Mouse (Mus musculus): ENCODE results near the gene Asxl1. TPM values are rescaled to one million over a fixed set of nuclear protein-coding genes. Genes with fewer than 3 reads are reported as not detected.
A peak's percentile ranks its signal among the peaks of the same experiment; 100 is the strongest.

Asxl1 gene
- polyA plus RNA-seq, 1 experiment: 6.2 TPM

DNA sequence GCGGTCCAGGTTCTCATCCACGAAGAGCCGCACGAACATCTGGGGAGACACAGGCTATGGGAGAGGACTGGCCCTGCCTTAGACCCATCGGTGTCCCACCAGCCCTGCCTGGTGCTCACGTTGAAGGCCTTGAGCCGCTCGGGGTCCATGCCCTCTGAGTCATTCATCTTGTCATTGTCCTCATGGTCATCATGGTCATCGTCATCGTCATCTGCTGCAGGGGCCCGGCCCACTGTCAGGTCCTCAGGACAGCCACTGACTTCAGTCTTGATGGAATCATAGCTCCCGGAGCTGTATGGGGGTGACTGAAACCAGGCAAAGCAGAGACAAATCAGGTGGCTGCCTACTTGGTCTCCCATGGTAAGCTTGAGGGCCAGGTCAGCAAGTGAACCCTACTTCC, 72.2 kb downstream of the Asxl1 start:
- Histone ChIP-seq H3K27ac (replicated peaks; ENCODE audit: low read depth, low read length) (no peak overlapping the region), H3K4me1 (ENCODE audit: control insufficient read depth, insufficient read depth, insufficient read length, low read length) (no peaks in the 10 kb centered on the region), H3K4me3 (ENCODE audit: insufficient read depth, low read depth, low read length) (no peak overlapping the region)

GRCm38 (mm10) chr2:153418381-153418780, 72.8 kb downstream of the Asxl1 start:
- H3K4me3 ChIP-seq (ENCODE audit: insufficient read depth, low read depth, low read length): no peak overlapping the region
- H3K27ac ChIP-seq (replicated peaks; ENCODE audit: low read depth, low read length): no peak overlapping the region
- H3K4me1 ChIP-seq (ENCODE audit: control insufficient read depth, insufficient read depth, insufficient read length, low read length): no peaks in the 10 kb centered on the region

DNA sequence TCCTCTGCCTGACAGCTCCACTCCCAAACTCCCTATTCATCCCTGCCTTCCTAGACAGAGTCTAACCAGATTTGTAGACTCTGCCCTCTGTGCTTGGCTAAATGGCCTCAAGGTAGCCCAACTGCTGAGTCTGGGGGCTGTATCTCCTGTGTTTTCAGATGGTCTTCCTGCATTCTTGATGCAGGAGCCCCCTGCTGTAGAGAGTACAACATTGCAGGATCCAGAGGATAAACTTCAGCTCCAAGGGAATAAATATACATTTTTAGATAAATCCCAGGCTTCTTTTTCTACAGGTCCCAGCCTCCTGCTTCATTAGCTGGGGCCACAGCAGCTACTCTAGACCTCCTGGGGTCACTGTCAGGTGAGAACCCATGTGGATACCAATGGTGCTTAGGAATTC, 75.6 kb downstream of the Asxl1 start:
- Histone ChIP-seq H3K4me3 (ENCODE audit: insufficient read depth, low read depth, low read length) (no peak overlapping the region), H3K4me1 (ENCODE audit: control insufficient read depth, insufficient read depth, insufficient read length, low read length) (peaks cover 12% of the 10 kb centered on the region), H3K27ac (replicated peaks; ENCODE audit: low read depth, low read length) (no peak overlapping the region)

GRCm38 (mm10) chr2:153422051-153422450, 76.4 kb downstream of the Asxl1 start:
- Histone ChIP-seq H3K4me1 (ENCODE audit: control insufficient read depth, insufficient read depth, insufficient read length, low read length) (peaks cover 12% of the 10 kb centered on the region), H3K27ac (replicated peaks; ENCODE audit: low read depth, low read length) (no peak overlapping the region)

DNA sequence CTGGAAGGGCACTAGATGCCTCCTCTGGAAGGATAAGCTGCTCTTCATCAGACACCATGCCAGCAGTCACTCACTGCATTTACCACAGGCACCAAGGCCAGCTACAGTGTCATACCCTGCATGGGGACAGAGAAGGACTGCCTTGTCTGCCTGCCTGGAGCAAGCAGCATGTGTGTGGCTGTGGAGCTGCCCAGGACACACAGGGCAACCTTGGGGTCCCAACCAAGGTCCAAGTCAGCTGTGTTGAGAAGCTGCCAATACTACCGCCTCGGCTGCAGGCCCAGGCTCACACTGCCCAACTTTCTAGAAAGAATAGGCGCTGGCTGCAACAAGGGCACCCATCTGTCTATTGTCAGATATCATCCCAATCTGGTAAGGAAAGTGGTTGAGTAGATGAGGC, 77.5 kb downstream of the Asxl1 start:
- Histone ChIP-seq H3K27ac (replicated peaks; ENCODE audit: low read depth, low read length) (no peak overlapping the region), H3K4me3 (ENCODE audit: insufficient read depth, low read depth, low read length) (no peak overlapping the region), H3K4me1 (ENCODE audit: control insufficient read depth, insufficient read depth, insufficient read length, low read length) (peaks cover 12% of the 10 kb centered on the region)

More at GRCm38 (mm10) chr2:153422051-153422450, 76.4 kb downstream of the Asxl1 start:
- no peak overlapping the region for H3K4me3 ChIP-seq (ENCODE audit: insufficient read depth, low read depth, low read length)

GRCm38 (mm10) chr2:153424557-153424956, 78.9 kb downstream of the Asxl1 start:
- H3K27ac ChIP-seq (replicated peaks; ENCODE audit: low read depth, low read length): no peak overlapping the region
- H3K4me3 ChIP-seq (ENCODE audit: insufficient read depth, low read depth, low read length): no peak overlapping the region
- H3K4me1 ChIP-seq (ENCODE audit: control insufficient read depth, insufficient read depth, insufficient read length, low read length): peaks cover 12% of the 10 kb centered on the region

GRCm38 (mm10) chr2:153425124-153425844, 79.7 kb downstream of the Asxl1 start:
- peaks cover 12% of the 10 kb centered on the region for H3K4me1 ChIP-seq (ENCODE audit: control insufficient read depth, insufficient read depth, insufficient read length, low read length)
- H3K27ac ChIP-seq (replicated peaks; ENCODE audit: low read depth, low read length): no peak overlapping the region
- no peak overlapping the region for H3K4me3 ChIP-seq (ENCODE audit: insufficient read depth, low read depth, low read length)

- H3K4me1 ChIP-seq (ENCODE audit: control insufficient read depth, insufficient read depth, insufficient read length, low read length): peaks cover 12% of the 10 kb centered on the region
- no peak overlapping the region for H3K4me3 ChIP-seq (ENCODE audit: insufficient read depth, low read depth, low read length)
- H3K27ac ChIP-seq (replicated peaks; ENCODE audit: low read depth, low read length): no peak overlapping the region
These were observed 80.5 kb downstream of the Asxl1 start for GRCm38 (mm10) chr2:153425998-153426670.

GRCm38 (mm10) chr2:153426931-153427330, 81.3 kb downstream of the Asxl1 start:
- H3K27ac ChIP-seq (replicated peaks; ENCODE audit: low read depth, low read length): no peak overlapping the region
- peaks cover 13% of the 10 kb centered on the region for H3K4me1 ChIP-seq (ENCODE audit: control insufficient read depth, insufficient read depth, insufficient read length, low read length)
- H3K4me3 ChIP-seq (ENCODE audit: insufficient read depth, low read depth, low read length): no peak overlapping the region

DNA sequence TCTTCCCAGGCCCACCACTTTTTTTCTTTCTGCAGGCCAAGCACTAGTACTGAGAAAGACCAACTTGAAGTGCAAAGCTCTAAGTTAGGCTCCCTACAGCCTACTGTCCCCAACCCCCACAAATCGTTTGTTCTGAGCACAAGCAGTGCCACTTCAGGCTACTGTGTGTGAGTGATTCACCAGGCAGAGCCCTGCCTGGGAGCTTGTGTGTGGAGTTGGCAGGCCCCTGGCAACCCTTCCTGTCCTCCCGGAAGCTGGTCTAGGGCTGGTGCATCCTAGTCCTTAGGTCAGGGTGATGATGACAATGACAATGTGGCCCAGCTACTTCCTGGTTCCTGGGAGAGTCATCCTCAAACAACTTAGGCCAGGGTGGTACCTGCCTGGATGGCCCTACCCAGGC, 82.9 kb downstream of the Asxl1 start:
- H3K4me1 ChIP-seq (ENCODE audit: control insufficient read depth, insufficient read depth, insufficient read length, low read length): peaks cover 26% of the 10 kb centered on the region
- H3K4me3 ChIP-seq (ENCODE audit: insufficient read depth, low read depth, low read length): no peak overlapping the region
- 0 out of 2 replicates have a peak overlapping the region, but pooled peaks have one; percentile 2 for H3K27ac ChIP-seq (replicated peaks; ENCODE audit: low read depth, low read length)

DNA sequence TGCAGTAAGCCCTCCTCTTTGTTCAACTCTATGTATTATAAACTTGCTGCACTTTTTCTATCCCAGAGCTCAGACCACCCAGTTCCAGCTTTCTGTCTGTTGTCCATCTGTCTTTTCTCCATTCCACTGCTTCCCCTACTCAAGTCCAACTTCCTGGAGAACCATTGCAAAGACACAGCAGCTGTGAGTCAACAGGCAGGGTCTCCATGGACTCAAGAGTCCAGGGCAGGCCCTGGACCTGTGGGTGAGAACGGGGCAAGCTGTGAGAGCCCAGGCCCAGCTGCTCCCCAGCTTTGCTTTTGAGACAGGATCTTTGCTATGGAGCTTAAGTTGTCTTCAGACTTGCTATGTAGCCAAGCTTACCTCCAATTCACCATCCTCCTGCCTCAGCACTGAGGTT, 84.9 kb downstream of the Asxl1 start:
- H3K27ac ChIP-seq (replicated peaks; ENCODE audit: low read depth, low read length): no peak overlapping the region
- peaks cover 18% of the 10 kb centered on the region for H3K4me1 ChIP-seq (ENCODE audit: control insufficient read depth, insufficient read depth, insufficient read length, low read length)
- no peak overlapping the region for H3K4me3 ChIP-seq (ENCODE audit: insufficient read depth, low read depth, low read length)

GRCm38 (mm10) chr2:153432492-153432891, 86.9 kb downstream of the Asxl1 start:
- Histone ChIP-seq H3K4me3 (ENCODE audit: insufficient read depth, low read depth, low read length) (no peak overlapping the region), H3K27ac (replicated peaks; ENCODE audit: low read depth, low read length) (no peak overlapping the region), H3K4me1 (ENCODE audit: control insufficient read depth, insufficient read depth, insufficient read length, low read length) (peaks cover 35% of the 10 kb centered on the region)

GRCm38 (mm10) chr2:153433859-153434258, 88.2 kb downstream of the Asxl1 start:
- Histone ChIP-seq H3K27ac (replicated peaks; ENCODE audit: low read depth, low read length) (no peak overlapping the region), H3K4me3 (ENCODE audit: insufficient read depth, low read depth, low read length) (no peak overlapping the region), H3K4me1 (ENCODE audit: control insufficient read depth, insufficient read depth, insufficient read length, low read length) (peaks cover 41% of the 10 kb centered on the region)

DNA sequence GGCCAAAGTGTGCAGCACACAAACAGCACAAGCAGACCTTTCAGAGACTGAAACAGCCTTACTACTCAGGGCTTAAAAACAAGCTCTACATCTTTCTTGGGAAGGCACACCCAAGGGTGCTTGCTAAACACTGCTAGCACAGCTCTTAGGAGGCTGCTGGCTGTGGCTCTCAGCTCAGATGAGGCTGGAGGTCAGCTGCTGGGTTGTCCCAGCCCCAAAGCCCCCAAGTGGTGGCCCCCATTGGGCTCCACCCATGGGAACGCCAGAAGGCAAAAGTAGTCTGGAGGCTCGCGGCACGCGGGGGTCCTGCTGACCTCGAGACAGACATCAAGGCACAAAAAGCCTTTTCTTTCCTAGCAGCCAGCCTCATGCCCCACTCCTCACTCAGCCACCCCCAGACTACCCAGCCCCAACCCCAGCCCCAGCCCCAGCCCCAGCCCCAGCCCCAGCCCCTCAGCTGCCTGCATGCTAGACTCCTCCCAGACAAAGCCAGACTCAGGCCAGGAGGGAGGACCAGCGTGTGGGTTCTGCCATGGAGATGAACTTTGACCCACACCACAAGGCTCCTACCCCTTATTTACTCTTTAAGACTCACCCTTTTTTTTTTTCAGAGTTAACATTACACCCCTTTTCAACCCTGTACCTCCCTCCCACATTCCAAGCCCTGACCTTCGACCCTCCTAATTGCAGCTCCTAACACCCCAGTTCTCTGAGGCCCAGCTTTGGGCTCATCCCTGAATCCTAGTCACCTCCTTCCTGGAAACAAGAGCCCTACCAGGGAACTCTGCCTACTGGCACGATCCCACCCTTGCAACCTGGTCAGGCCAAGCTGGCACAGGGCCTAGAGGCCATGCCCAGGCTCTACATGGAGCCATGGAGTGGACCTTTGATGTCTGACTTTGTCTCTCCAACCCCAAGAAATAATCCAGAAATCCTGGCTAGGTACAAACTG, 89.5 kb downstream of the Asxl1 start:
- Histone ChIP-seq H3K4me3 (ENCODE audit: insufficient read depth, low read depth, low read length) (no peak overlapping the region), H3K27ac (replicated peaks; ENCODE audit: low read depth, low read length) (no peak overlapping the region), H3K4me1 (ENCODE audit: control insufficient read depth, insufficient read depth, insufficient read length, low read length) (peaks cover 43% of the 10 kb centered on the region)

All from brown adipose tissue, adult 24 weeks (tissue).